Comparison of ENCODE assay signal across 8 mouse cellular contexts in the genomic region with DNA sequence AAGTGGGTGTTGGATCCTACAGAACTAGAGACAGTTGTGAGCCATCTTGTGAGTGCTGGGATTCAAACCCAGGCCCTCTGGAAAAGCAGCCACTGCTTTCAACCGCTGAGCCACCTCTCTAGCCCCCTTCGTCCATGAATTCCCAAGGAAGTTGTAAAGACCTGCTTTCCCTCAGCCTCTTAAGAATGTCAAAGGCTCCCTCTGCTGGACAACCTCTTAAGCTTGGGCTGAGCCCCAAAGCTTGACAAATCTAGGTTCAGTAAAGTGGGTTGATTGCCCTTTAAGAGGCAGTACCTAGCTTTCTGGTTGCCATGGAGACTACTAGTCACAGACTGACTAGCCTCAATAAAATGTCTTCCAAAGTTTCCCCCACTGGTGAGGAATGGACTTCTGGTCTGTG. TPM values are rescaled to one million over a fixed set of nuclear protein-coding genes. Genes with fewer than 3 reads are reported as not detected.
DNase-seq lines count a peak whose midpoint lies in the region; ATAC-seq lines count a peak whose summit lies in the region.

Catip (plus strand) TSS at position 297 of the 400 bp plus-strand sequence.

- no peaks in the 10 kb centered on the region for H3K9me3 ChIP-seq in hindbrain, embryonic 12.5 days (replicated peaks)
- H3K9me3 ChIP-seq in lung, embryonic 16.5 days (ENCODE audit: control insufficient read depth, low read length): no peaks in the 10 kb centered on the region

- peak; percentile 95 for DNase-seq in ZHBTc4 (ENCODE audit: low read depth, low spot score)
- peak; percentile 88 to 93 for DNase-seq in cerebellum, postnatal 10 days
- DNase-seq in frontal cortex, postnatal 10 days (ENCODE audit: low spot score in 2 of 2): peak; percentile 67 to 70
- peak; percentile 86 for DNase-seq in layer of hippocampus, adult 9-10 months (ENCODE audit: low spot score)
- peak; percentile 77 for DNase-seq in ovary, postnatal 14 days (ENCODE audit: low spot score)
- peak; percentile 61 for DNase-seq in urinary bladder, postnatal 25 days (ENCODE audit: low spot score)

- peak; percentile 58 for ATAC-seq in hindbrain, embryonic 12.5 days (ENCODE audit: low FRiP score)
- peak; percentile 76 for ATAC-seq in lung, embryonic 16.5 days (ENCODE audit: low read depth)

- 0% methylated on average over 2 of the region's 2 CpGs for whole genome bisulfite sequencing in hindbrain, embryonic 12.5 days
- 0% methylated on average over 2 of the region's 2 CpGs for WGBS in lung, embryonic 16.5 days

- no peak within 1 kb of the TSS for H3K27ac ChIP-seq in hindbrain, embryonic 12.5 days
- no peak within 1 kb of the TSS for H3K27ac ChIP-seq in lung, embryonic 16.5 days (ENCODE audit: low read length)

- no peak within 1 kb of the TSS for H3K9ac ChIP-seq in hindbrain, embryonic 12.5 days
- no peak within 1 kb of the TSS for H3K9ac ChIP-seq in lung, embryonic 16.5 days (ENCODE audit: low read length)

- no peaks in the 10 kb centered on the region for H3K27me3 ChIP-seq in hindbrain, embryonic 12.5 days
- H3K27me3 ChIP-seq in lung, embryonic 16.5 days (ENCODE audit: control insufficient read depth, insufficient read depth, low read depth, low read length): no peaks in the 10 kb centered on the region

- H3K4me2 ChIP-seq in hindbrain, embryonic 12.5 days (replicated peaks): no peak within 1 kb of the TSS; the same call in 1 of the 2 replicates
- H3K4me2 ChIP-seq in lung, embryonic 16.5 days (ENCODE audit: low read depth, low read length): no peak within 1 kb of the TSS

- H3K4me1 ChIP-seq in hindbrain, embryonic 12.5 days: no peaks in the 10 kb centered on the region
- H3K4me1 ChIP-seq in lung, embryonic 16.5 days (replicated peaks; ENCODE audit: control insufficient read depth, insufficient read depth, low read length): no peaks in the 10 kb centered on the region

- no peaks in the 10 kb centered on the region for H3K36me3 ChIP-seq in hindbrain, embryonic 12.5 days
- H3K36me3 ChIP-seq in lung, embryonic 16.5 days (ENCODE audit: control insufficient read depth, insufficient read depth, low read length): no peaks in the 10 kb centered on the region

- no peak within 1 kb of the TSS for H3K4me3 ChIP-seq in hindbrain, embryonic 12.5 days
- H3K4me3 ChIP-seq in lung, embryonic 16.5 days (ENCODE audit: low read length): no peak within 1 kb of the TSS

RNA-seq across cellular contexts. Expression of gene Catip, which starts in this region (rescaled TPM):
- polyA plus RNA-seq in hindbrain, embryonic 12.5 days (2016; fragmentation: Nextera tagmentation; extraction: Ambion mirVana): 1.4 and 1.5 TPM in 2 replicates
- 1.9 and 3.0 TPM in 2 replicates for polyA plus RNA-seq in lung, embryonic 16.5 days (2015; fragmentation: Nextera tagmentation; extraction: Ambion mirVana)
